Mouse (Mus musculus): ENCODE data around the gene Tmem268.

DNA sequence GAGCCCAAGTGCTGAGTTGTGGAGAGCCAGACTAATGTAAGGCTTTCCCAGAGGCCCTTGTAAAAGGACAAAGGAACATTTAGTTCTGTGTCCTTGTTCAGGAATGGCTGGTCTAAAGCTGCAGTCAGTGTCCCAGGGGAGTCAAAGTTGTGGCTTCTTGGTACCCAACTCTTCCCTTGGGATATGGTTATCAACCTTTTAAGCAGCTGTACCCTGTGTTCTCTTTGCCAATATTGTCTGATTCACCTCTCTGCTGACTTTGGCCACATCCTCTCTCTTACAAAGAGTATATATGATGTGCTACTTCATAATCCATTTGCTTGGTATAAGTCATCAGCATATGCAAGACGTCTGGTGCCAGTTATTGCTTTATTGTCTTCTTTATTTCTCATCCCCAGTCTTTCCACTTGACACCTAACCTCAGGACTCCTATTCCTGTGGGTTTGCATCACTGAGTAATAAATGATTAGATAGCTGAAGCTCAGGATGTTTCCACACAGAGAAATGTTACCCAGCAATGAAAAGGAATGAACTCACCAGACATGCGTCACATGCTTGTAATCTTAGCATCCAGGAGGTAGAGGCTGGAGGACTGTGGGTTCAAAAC, 36.7 kb upstream of the Tmem268 start:
- TF ChIP-seq POLR2A (IDR thresholded peaks at IDR 0.05; ENCODE audit: borderline replicate concordance, low read depth, low read length) (no peak), CTCF (IDR thresholded peaks at IDR 0.05; ENCODE audit: low read depth, low read length) (no peak)
